Mouse (Mus musculus): Measurements from ENCODE around the gene Adgrf1. TPM values are rescaled to one million over a fixed set of nuclear protein-coding genes. Genes with fewer than 3 reads are reported as not detected.

Gene Adgrf1
- polyA plus RNA-seq, 2 experiments = 0.08 TPM; not detected in 1

DNA sequence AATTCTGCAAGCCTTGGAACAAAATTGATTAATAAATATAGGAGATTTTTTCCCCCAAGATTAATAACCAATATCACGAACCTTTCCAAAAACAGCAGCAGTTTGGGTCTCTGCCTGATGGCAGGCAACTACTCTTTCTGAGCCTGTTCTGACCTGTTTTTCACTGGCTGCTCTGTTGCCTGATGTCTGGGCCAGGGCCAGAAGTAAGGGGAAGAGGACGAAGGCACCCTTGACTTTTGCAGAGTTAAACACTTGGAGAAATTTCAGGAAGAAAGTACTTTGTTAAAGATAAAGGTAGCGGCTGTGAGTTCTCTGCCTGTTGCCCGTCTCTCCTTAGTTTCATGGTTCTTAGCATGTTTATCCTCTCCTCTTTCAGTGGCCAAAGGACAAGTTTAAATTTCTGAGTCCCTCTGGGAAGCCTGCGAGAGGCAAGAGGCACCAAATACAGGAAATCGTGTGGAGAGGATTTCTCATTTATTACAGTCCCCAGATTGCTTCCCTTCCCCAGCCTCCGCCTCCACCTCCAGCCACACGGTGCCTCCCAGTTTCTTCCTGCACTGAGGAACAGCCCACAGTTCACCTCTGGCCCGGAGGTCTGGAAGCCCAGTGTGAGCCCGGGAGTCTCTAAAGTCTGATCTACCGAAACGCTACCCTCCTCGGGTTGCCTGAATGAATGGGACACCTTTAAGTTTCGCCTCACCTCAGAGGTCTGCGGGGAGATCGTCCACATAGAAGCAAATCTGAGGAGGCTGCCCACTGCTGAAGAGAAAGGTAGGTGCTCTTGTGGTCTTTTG lies 89.9 kb downstream of the Adgrf1 start, which contains the start of gene Adgrf5:
Gene Adgrf5, plus strand, starts transcription at position 626 of the 794 bp plus-strand sequence.
- Histone ChIP-seq H3K4me1 (ENCODE audit: control insufficient read depth, insufficient read depth, low read length) (peaks cover 6% of the 10 kb centered on the region), H3K27me3 (ENCODE audit: control insufficient read depth, insufficient read depth, low read length) (no peaks in the 10 kb centered on the region), H3K9me3 (ENCODE audit: control insufficient read depth, low read length) (no peaks in the 10 kb centered on the region), H3K27ac (replicated peaks; ENCODE audit: low read depth, low read length) (no peak within 1 kb of the TSS), H3K36me3 (ENCODE audit: control insufficient read depth, insufficient read depth, low read length) (no peaks in the 10 kb centered on the region), H3K4me3 (replicated peaks; ENCODE audit: low read length) (peak within 1 kb of the TSS; percentile 3; the same call in 1 of the 2 replicates), H3K4me2 (replicated peaks; ENCODE audit: low read depth, low read length, severe bottlenecking) (peak within 1 kb of the TSS; percentile 5), H3K9ac (ENCODE audit: low read depth, low read length, severe bottlenecking) (no peak within 1 kb of the TSS)
- DNase-seq (ENCODE audit: low spot score) = no peak
- no peak for ATAC-seq (ENCODE audit: low FRiP score, low read depth)
- no peak for TF ChIP-seq POLR2A (IDR thresholded peaks at IDR 0.05; ENCODE audit: borderline replicate concordance, extremely low read depth, insufficient read depth, insufficient read length)
- WGBS = 37% methylated on average over 16 of the region's 16 CpGs

DNA sequence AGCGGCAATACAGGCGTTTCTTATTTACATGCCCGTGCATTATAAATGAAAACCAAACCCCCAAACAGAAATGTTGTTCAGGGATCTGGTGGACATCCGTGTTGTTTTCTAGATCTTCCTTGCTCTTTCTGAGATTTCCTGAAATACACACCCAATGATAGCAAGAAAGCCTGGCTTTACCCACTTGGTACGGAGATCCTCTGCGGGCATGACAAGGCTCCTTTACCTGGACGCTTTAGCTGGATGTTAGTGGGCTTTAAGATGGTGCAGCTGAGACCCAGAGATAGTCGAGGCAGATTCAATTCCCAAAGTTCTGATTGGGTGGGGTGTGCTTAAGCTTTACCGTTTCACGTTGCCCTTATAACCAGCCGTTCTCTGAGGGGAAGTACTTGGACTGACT lies 90.9 kb downstream of the Adgrf1 start:
- 79% methylated on average over 11 of the region's 11 CpGs for WGBS

DNA sequence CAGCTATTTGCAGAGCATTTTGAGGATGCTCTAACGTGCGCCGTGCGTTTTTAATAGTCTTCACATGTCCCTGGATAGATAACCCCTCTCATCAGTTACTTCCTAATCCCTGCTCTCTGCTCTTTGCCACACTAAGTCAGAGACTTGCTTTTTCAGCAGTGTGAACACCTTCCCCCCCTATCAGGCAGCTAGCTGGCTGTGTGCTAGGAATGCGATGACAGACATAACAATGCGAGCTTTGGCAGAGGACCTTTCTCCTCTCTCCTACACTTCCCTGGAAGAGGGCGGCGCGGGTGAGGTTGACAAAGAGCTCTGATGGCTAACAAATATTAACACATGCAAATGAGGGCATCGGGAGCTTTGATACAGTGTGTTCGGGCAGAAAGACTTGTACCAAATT lies 92.2 kb downstream of the Adgrf1 start:
- ATAC-seq (ENCODE audit: low FRiP score, low read depth) (no peak), DNase-seq (ENCODE audit: low spot score) (no peak)
- no peak overlapping the region for H3K4me3 ChIP-seq (replicated peaks; ENCODE audit: low read length)
- H3K27me3 ChIP-seq (ENCODE audit: control insufficient read depth, insufficient read depth, low read length) = no peaks in the 10 kb centered on the region
- H3K9me3 ChIP-seq (ENCODE audit: control insufficient read depth, low read length) = no peaks in the 10 kb centered on the region
- peaks cover 6% of the 10 kb centered on the region for H3K4me1 ChIP-seq (ENCODE audit: control insufficient read depth, insufficient read depth, low read length)
- WGBS = 71% methylated on average over 11 of the region's 11 CpGs
- H3K36me3 ChIP-seq (ENCODE audit: control insufficient read depth, insufficient read depth, low read length) = no peaks in the 10 kb centered on the region
- no peak overlapping the region for H3K9ac ChIP-seq (ENCODE audit: low read depth, low read length, severe bottlenecking)
- no peak overlapping the region for H3K4me2 ChIP-seq (replicated peaks; ENCODE audit: low read depth, low read length, severe bottlenecking)
- no peak overlapping the region for H3K27ac ChIP-seq (replicated peaks; ENCODE audit: low read depth, low read length)
- TF ChIP-seq POLR2A (IDR thresholded peaks at IDR 0.05; ENCODE audit: borderline replicate concordance, extremely low read depth, insufficient read depth, insufficient read length) = no peak

More for the DNA sequence above, 90.9 kb downstream of the Adgrf1 start:
- no peak overlapping the region for H3K27ac ChIP-seq (replicated peaks; ENCODE audit: low read depth, low read length)
- H3K4me1 ChIP-seq (ENCODE audit: control insufficient read depth, insufficient read depth, low read length) = peaks cover 6% of the 10 kb centered on the region
- no peaks in the 10 kb centered on the region for H3K27me3 ChIP-seq (ENCODE audit: control insufficient read depth, insufficient read depth, low read length)
- no peak overlapping the region for H3K4me2 ChIP-seq (replicated peaks; ENCODE audit: low read depth, low read length, severe bottlenecking)
- DNase-seq (ENCODE audit: low spot score) (no peak), ATAC-seq (ENCODE audit: low FRiP score, low read depth) (no peak)
- H3K36me3 ChIP-seq (ENCODE audit: control insufficient read depth, insufficient read depth, low read length) = no peaks in the 10 kb centered on the region
- H3K4me3 ChIP-seq (replicated peaks; ENCODE audit: low read length) = 0 out of 2 replicates have a peak overlapping the region, but pooled peaks have one; percentile 3
- H3K9me3 ChIP-seq (ENCODE audit: control insufficient read depth, low read length) = no peaks in the 10 kb centered on the region
- H3K9ac ChIP-seq (ENCODE audit: low read depth, low read length, severe bottlenecking) = no peak overlapping the region
- TF ChIP-seq POLR2A (IDR thresholded peaks at IDR 0.05; ENCODE audit: borderline replicate concordance, extremely low read depth, insufficient read depth, insufficient read length) = no peak

DNA sequence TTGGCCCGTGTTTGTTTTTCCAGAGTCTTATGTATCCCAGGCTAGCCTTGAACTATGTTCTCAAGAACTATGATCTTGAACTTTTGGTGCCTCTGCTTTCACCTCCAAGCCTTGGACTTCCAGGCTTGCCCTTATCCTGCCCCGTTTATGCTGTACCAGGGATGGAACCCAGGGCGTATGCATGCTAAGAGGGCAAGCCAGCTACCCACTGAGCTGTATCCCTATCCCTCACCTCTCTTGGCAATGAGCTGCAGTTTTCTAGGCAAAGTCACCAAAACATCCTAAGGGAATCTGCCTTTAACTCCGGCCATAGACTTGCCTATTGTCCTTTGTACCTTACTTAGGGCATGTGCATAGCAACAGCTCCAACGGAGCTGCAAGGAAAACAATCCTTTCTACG lies 92.8 kb downstream of the Adgrf1 start:
- H3K27ac ChIP-seq (replicated peaks; ENCODE audit: low read depth, low read length) = no peak overlapping the region
- peaks cover 6% of the 10 kb centered on the region for H3K4me1 ChIP-seq (ENCODE audit: control insufficient read depth, insufficient read depth, low read length)
- H3K9ac ChIP-seq (ENCODE audit: low read depth, low read length, severe bottlenecking) = no peak overlapping the region
- DNase-seq (ENCODE audit: low spot score) (no peak), ATAC-seq (ENCODE audit: low FRiP score, low read depth) (no peak)
- no peak overlapping the region for H3K4me2 ChIP-seq (replicated peaks; ENCODE audit: low read depth, low read length, severe bottlenecking)
- no peaks in the 10 kb centered on the region for H3K9me3 ChIP-seq (ENCODE audit: control insufficient read depth, low read length)
- H3K27me3 ChIP-seq (ENCODE audit: control insufficient read depth, insufficient read depth, low read length) = no peaks in the 10 kb centered on the region
- TF ChIP-seq POLR2A (IDR thresholded peaks at IDR 0.05; ENCODE audit: borderline replicate concordance, extremely low read depth, insufficient read depth, insufficient read length) = no peak
- H3K4me3 ChIP-seq (replicated peaks; ENCODE audit: low read length) = no peak overlapping the region
- H3K36me3 ChIP-seq (ENCODE audit: control insufficient read depth, insufficient read depth, low read length) = no peaks in the 10 kb centered on the region
- 75% methylated on average over 6 of the region's 6 CpGs for WGBS

DNA sequence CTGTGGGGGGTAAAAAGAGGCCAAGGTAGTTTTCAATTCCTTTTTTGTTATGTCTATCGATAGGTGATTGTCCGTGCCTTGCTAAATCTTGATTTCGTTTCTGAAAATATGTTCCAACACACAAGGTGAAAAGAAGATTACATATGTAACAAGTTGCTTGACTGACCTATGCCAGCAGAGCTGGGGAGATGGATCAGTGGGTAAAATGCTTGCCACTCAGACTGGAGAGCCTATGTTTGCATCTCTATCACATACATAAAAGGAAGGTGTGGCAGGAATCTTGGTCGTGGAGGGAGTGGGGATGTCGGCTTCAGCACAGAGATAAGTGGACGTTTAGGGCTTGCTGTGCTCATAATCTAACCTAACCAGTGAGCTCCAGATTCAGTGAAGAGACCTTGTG lies 93.8 kb downstream of the Adgrf1 start:
- no peak for DNase-seq (ENCODE audit: low spot score)
- no peak for ATAC-seq (ENCODE audit: low FRiP score, low read depth)
- no peak for TF ChIP-seq POLR2A (IDR thresholded peaks at IDR 0.05; ENCODE audit: borderline replicate concordance, extremely low read depth, insufficient read depth, insufficient read length)
- Histone ChIP-seq H3K9ac (ENCODE audit: low read depth, low read length, severe bottlenecking) (no peak overlapping the region), H3K27ac (replicated peaks; ENCODE audit: low read depth, low read length) (no peak overlapping the region), H3K36me3 (ENCODE audit: control insufficient read depth, insufficient read depth, low read length) (no peaks in the 10 kb centered on the region), H3K4me3 (replicated peaks; ENCODE audit: low read length) (no peak overlapping the region), H3K4me1 (ENCODE audit: control insufficient read depth, insufficient read depth, low read length) (peaks cover 6% of the 10 kb centered on the region), H3K4me2 (replicated peaks; ENCODE audit: low read depth, low read length, severe bottlenecking) (no peak overlapping the region), H3K27me3 (ENCODE audit: control insufficient read depth, insufficient read depth, low read length) (no peaks in the 10 kb centered on the region), H3K9me3 (ENCODE audit: control insufficient read depth, low read length) (no peaks in the 10 kb centered on the region)
- WGBS = 66% methylated on average over 6 of the region's 6 CpGs

All from limb, embryonic 14.5 days (tissue).